Mouse (Mus musculus) midbrain, embryonic 10.5 days (tissue): Measurements from ENCODE around the gene Cpsf6. TPM values are rescaled to one million over a fixed set of nuclear protein-coding genes. Genes with fewer than 3 reads are reported as not detected.

Source experiments
- DNase-seq: peaks from one replicate; pipeline ENCODE4 v3.0.0-alpha.2; 2017; ENCODE audit warnings: low spot score
- H3K27ac ChIP-seq: fragments of 300-500 bp; sonication (generic); replicated peaks from 2 replicates; pipeline ENCODE4 v1.5.1; 2016; ENCODE audit warnings: mild to moderate bottlenecking
- H3K27me3 ChIP-seq: fragments of 300-500 bp; sonication (generic); 2 replicates; pipeline ENCODE4 v1.6.1; 2016; ENCODE audit warnings: low read depth, mild to moderate bottlenecking; ENCODE audit not compliant: poor library complexity, severe bottlenecking
- H3K36me3 ChIP-seq: fragments of 300-500 bp; sonication (generic); 2 replicates; pipeline ENCODE4 v1.6.1; 2016; ENCODE audit warnings: mild to moderate bottlenecking, moderate library complexity
- H3K4me1 ChIP-seq: fragments of 300-500 bp; sonication (generic); 2 replicates; pipeline ENCODE4 v1.6.1; 2016
- H3K4me3 ChIP-seq: fragments of 300-500 bp; sonication (generic); 2 replicates; pipeline ENCODE4 v1.5.1; 2016; ENCODE audit warnings: mild to moderate bottlenecking, moderate library complexity
- H3K9me3 ChIP-seq: fragments of 300-500 bp; sonication (generic); replicated peaks from 2 replicates; pipeline ENCODE4 v1.6.1; 2016; ENCODE audit warnings: mild to moderate bottlenecking
- WGBS: fragments of 180-500 bp; shearing (Covaris S2); methylation state at CpG from one replicate; pipeline ENCODE4 v1.1.7; 2016; 5-methylcytosine and 5-hydroxymethylcytosine counted together
- polyA plus RNA-seq: library from polyadenylated mRNA; unstranded; fragments of >200 nt; fragmentation: Nextera tagmentation; extraction: Ambion mirVana; gene quantifications from 2 replicates; pipeline ENCODE4 v1.2.1, GENCODE M21; 2016

The Cpsf6 gene
- polyA plus RNA-seq, 1 experiment from 2014 or later: 222 TPM

DNA sequence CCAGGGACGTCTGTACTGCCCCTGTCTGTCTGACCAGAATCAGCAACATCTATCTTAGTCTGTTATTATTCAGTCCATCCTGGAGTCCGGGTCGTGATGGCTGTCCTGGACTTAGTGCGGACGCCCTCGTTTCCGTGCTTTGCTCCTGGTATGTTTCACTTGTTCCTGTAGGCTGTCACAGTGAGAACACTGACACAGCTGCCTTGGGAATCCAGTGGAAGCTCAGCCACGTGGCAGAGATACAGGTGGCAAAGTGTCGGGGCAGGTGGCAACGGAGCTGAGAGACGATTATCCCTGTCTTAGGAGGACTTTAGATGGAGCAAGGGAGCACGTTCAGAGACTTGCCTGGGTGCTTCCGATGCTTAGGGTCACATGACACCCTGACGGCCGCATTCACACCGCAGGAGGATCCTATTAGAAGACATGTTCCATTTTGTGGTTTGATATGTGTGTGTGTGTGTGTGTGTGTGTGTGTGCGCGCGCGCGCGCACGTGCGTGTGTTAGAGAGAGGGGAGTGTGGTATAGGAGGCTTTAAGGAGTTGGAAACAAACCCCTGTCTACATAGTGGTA, 38.9 kb upstream of the Cpsf6 start:
- H3K27me3 ChIP-seq: peaks cover 42% of the 10 kb centered on the region
- H3K36me3 ChIP-seq: no peaks in the 10 kb centered on the region
- no peak for DNase-seq
- no peak overlapping the region for H3K27ac ChIP-seq
- H3K4me3 ChIP-seq: peak overlapping the region; percentile 38
- no peaks in the 10 kb centered on the region for H3K9me3 ChIP-seq
- H3K4me1 ChIP-seq: peaks cover 20% of the 10 kb centered on the region
- WGBS: 54% methylated on average over 24 of the region's 24 CpGs

DNA sequence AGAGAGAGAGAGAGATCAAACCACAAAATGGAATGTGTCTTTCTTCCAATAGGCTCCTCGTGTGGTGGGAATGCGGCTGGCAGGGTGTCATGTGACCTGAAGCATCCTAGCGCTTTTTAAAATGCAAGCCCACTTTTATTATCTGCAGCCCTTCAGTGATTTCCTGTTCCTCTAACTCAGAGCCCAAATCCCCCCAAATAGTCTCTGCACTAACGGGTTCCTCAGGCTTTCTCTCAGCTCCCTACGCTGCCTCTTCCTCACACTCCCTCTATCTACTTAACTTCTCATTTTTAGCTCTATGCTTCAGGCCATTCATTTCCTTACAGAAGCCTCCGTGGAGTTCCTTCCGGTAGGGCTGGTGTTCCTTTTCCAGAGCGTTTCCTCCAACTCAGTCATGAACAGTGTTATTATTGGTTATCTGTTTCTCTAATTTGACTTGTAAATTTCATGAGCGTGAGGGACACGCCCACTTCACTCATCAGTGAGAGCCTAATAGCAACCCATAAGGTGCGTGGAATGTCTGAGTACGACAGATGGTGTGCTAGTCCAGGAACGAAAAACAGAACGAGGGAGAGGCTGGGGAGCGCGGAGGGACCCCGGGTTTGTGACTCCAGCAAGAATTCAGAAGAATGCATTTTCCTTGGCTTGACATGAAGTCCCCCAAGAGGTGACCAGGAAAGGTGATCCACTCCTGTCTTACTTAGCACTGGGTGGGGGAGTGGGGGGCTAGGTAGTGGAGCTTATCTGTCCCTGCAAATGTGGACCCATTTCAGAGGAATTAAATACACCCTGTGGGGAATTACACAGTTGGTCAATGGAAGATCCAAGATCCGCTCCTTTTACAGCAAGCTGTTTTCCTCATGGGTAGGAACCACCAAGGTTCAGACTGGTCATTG, 38.2 kb upstream of the Cpsf6 start:
- peak overlapping the region; percentile 38 for H3K4me3 ChIP-seq
- H3K9me3 ChIP-seq: no peaks in the 10 kb centered on the region
- H3K27ac ChIP-seq: no peak overlapping the region; the same call in 1 of the 2 replicates

DNA sequence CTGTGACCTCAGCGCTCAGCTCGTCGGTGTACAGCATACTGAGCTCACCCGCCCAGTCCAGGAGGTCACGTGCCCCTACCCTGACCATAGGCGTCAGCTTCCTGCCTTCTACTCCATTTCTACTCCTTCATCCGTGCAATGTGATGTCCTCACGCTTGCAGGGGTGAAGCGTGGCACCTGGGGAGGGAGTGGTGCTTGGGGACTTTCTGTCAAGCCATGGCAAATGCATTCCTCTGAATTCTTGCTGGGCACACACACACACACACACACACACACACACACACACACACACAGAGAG, 37.6 kb upstream of the Cpsf6 start:
- no peaks in the 10 kb centered on the region for H3K9me3 ChIP-seq

More for the DNA sequence above, 38.2 kb upstream of the Cpsf6 start:
- H3K4me1 ChIP-seq: peaks cover 20% of the 10 kb centered on the region
- H3K27me3 ChIP-seq: peaks cover 37% of the 10 kb centered on the region
- no peaks in the 10 kb centered on the region for H3K36me3 ChIP-seq
- no peak for DNase-seq
- 41% methylated on average over 18 of the region's 18 CpGs for WGBS

DNA sequence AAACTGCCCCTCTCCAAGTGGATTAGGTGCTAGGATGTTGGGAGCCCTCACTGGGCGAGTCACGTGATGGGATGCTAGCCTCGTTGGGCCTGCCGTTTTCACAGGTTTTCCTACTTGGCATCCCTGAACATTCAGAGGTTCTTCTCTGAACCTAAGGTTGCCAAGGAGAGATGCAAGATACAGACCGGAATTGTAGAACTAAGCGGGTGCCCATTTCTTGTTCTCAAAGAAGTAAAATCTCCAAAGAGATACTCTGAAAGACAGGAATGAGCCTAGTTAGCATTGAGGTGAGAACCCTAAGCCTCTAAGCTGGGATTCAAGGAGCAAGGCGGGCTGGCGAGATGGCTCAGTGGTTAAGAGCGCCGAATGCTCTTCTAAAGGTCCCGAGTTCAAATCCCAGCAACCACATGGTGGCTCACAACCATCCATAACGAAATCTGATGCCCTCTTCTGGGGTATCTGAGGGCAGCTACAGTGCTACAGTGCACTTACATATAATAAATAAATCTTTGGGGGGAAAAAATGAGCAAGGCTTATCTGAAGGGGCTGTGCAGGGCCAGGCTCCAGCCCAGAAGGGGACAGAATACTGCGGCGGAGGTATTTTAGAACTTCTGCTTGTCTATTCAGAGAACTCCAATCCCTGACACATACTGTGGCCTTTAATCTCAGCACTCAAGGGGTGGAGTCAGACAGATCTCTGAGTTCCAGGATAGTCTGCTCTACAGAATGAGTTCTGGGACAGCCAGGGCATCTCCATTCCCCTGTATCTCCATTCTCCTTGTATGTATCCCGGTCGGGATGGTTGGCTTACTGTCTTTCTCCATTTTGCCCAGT, 37.0 kb upstream of the Cpsf6 start:
- no peak for DNase-seq
- H3K36me3 ChIP-seq: no peaks in the 10 kb centered on the region
- WGBS: 86% methylated on average over 16 of the region's 16 CpGs
- H3K4me3 ChIP-seq: peak overlapping the region; percentile 38
- no peak overlapping the region; the same call in 1 of the 2 replicates for H3K27ac ChIP-seq
- H3K27me3 ChIP-seq: peaks cover 40% of the 10 kb centered on the region
- no peaks in the 10 kb centered on the region for H3K9me3 ChIP-seq
- peaks cover 26% of the 10 kb centered on the region for H3K4me1 ChIP-seq

More for the DNA sequence above, 37.6 kb upstream of the Cpsf6 start:
- Histone ChIP-seq H3K27me3 (peaks cover 38% of the 10 kb centered on the region), H3K4me3 (peak overlapping the region; percentile 38), H3K36me3 (no peaks in the 10 kb centered on the region), H3K27ac (no peak overlapping the region; the same call in 1 of the 2 replicates), H3K4me1 (peaks cover 20% of the 10 kb centered on the region)
- no peak for DNase-seq
- whole genome bisulfite sequencing: 63% methylated on average over 9 of the region's 9 CpGs

DNA sequence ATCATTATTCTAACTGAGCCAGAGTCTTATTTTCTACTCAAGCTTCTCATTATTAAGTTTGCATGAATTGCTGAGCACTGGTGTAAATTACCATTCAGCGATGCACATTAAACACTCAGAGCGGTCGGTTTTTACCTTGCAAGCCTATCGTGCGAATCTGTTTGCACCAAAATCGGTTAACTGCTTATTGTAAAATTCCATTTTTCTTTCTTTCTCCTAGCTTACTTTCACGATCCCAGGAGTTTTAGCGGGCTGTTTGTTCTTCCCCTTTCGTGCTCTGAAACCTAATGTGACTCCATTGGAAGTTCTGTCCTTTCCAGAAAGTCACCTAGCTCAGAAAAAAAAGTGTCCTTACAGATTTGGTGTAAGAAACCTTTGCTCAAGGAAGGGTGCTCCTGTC, 36.3 kb upstream of the Cpsf6 start:
- Histone ChIP-seq H3K27me3 (peaks cover 34% of the 10 kb centered on the region), H3K4me1 (peaks cover 33% of the 10 kb centered on the region), H3K27ac (no peak overlapping the region), H3K36me3 (no peaks in the 10 kb centered on the region), H3K4me3 (no peak overlapping the region), H3K9me3 (no peaks in the 10 kb centered on the region)
- WGBS: 92% methylated on average over 9 of the region's 9 CpGs
- no peak for DNase-seq

DNA sequence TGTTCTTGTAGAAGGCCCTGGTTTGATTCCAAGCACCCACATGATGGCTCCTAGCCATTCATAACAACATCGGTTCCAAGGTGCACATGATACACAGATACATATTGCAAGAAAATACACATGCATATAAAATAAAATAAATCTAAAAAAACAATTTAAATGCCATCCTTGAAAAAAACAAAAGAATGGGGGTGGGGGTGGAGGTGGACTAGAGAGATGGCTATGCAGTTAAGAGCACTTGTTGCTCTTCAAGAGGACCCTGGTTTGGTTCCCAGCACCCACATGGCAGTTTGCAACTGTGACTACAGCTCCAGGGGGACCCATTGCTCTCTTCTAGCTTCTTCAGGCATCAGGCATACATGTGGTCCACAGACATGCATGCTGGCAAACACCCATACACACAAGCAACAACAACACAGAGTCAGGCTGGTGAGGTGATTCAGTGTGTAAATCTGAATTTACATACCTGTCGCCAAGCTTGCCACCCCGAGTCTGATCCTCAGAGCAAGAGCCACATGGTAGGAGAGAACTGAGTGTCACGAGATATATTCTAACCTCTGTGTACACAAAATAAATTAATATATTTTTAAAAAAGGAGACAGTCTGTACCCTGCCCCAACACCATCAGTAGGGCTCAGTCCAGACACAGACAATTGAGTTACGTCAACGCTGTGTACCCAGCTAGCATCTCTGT, 35.7 kb upstream of the Cpsf6 start:
- no peak for DNase-seq
- Histone ChIP-seq H3K9me3 (no peaks in the 10 kb centered on the region), H3K36me3 (no peaks in the 10 kb centered on the region), H3K27ac (no peak overlapping the region), H3K27me3 (peaks cover 32% of the 10 kb centered on the region), H3K4me1 (peaks cover 39% of the 10 kb centered on the region), H3K4me3 (no peak overlapping the region)
- WGBS: 95% methylated on average over 6 of the region's 6 CpGs

DNA sequence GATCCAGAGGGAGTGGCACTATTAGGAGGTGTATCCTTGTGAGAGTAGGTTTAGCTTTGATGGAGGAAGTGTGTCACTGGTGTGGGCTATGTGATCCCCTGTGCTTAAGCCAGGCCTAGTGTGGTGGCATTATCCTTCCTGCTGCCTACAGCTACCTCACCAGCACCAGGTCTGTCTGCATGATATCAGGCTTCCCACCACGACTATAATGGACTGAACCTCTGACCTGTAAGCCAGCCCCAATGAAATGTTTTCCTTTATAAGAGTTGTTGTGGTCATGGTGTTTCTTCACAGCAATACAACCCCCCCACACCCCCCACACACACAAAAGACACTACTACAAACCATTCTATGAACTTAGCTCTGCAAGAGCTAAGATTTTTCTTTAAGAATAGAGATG, 34.9 kb upstream of the Cpsf6 start:
- no peaks in the 10 kb centered on the region for H3K9me3 ChIP-seq
- H3K27ac ChIP-seq: no peak overlapping the region
- peaks cover 45% of the 10 kb centered on the region for H3K4me1 ChIP-seq
- peaks cover 29% of the 10 kb centered on the region for H3K27me3 ChIP-seq
- no peak overlapping the region for H3K4me3 ChIP-seq
- no peak for DNase-seq
- H3K36me3 ChIP-seq: no peaks in the 10 kb centered on the region
- 84% methylated on average over 1 of the region's 1 CpGs for WGBS

DNA sequence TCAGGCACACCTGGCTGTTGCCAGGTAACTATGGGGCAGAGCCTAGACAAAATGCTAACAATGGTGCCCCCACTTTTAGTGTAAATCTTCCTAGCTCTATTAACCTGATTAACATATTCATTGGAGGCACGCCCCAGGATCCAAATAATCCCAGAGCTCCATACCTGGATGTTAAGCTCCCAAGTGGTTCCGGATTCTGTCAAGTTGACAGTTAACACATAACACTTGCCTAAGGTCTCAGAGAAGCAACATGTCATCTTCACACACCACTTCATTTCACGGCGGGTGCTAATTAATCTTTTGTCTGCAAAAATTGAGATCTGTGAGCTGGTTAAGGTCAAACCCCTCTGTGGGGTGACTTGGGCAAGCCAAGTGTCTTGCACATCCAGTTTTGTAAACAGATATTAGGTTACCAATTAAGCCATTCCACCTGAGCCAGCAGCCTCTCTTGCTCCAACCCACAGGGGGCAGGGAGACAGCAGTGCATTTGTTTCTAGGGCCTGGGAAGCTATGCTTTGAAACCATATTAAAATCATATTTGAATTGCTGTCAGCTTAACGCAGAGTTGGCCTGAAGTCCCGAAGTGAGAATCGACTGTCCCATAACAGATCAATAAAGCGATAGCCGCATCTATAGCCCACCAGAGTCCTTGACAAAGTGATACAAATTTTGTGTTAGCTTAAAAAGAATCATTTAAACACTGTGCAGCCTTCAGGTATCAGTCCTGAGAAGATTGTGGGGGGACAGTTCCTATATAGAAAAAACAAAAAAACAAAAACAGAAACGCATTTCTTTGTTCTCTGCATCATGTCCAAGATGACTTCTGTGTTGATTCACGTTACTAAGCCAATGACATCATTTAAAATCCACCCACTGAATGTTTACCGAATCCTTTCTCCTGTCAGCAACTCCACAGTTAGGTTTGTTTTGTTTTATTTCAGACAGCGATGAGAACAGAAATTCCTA, 34.0 kb upstream of the Cpsf6 start:
- DNase-seq: no peak
- no peak overlapping the region for H3K27ac ChIP-seq
- peaks cover 44% of the 10 kb centered on the region for H3K4me1 ChIP-seq
- H3K4me3 ChIP-seq: no peak overlapping the region
- H3K36me3 ChIP-seq: no peaks in the 10 kb centered on the region
- peaks cover 26% of the 10 kb centered on the region for H3K27me3 ChIP-seq
- 77% methylated on average over 13 of the region's 13 CpGs for WGBS
- H3K9me3 ChIP-seq: no peaks in the 10 kb centered on the region

DNA sequence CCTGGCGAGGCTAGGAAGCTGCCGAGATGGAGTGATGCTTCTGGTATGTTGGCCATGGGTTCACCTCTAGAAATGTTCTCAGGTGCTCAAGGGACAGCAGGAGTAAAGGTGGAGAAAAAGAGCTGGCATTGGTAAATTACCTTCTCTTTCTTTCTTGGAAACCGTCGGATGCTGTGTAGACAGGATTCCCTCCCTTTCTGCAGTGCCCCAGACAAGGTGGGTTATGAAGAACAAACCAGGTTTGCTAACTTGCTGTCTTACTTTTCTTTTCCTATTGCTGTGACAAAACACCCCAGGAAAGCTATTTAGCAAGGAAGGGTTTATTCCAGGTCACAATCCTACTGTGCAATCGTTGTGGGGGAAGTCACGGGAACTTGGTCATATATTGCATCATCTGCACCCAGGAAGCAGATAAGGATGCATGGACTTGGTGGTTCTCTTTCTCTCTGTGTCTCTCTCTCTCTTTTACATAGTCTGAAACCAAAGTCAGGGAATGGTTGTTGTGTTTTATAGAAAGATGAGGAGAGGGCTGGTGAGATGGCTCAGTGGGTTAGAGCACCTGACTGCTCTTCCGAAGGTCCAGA, 32.8 kb upstream of the Cpsf6 start:
- Histone ChIP-seq H3K4me3 (no peak overlapping the region), H3K27me3 (peaks cover 18% of the 10 kb centered on the region), H3K9me3 (no peaks in the 10 kb centered on the region), H3K36me3 (no peaks in the 10 kb centered on the region), H3K4me1 (peaks cover 32% of the 10 kb centered on the region), H3K27ac (0 out of 2 replicates have a peak overlapping the region, but pooled peaks have one; percentile 33)
- WGBS: 92% methylated on average over 7 of the region's 7 CpGs
- no peak for DNase-seq

DNA sequence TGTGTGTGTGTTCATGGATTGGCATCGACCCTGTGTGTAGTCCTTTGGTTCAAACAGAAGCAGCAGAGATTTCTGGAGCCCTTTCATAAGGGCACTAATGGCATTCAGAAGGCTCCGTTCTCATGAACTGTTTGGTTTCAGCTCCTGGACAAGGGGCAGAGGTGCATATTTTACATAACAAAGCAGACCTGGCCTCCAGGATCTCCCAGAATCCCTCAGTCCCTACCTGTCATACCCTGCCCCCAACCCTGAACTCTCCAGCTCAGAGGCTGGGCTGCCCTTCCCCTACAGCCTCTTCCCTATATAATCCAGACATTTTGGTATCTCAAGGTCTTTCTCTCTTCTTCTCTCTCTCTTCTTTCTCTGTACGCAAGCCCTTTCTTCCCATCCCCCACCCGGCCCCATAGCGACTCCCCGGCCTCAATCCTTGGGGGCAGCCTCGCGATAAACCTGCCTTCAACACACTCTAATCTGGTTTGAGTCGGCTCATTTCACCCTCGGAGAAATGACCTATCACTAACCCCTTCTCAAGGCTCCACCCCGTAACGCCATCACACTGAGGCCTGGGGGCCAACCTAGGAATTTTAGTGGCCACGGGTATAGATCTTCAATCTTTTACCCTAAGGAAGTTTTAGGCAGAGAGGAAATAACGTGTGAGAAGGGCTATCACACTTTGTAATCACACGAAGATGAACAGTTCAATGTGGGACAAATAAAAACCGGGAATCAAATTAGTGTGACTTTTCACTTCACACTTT, 32.1 kb upstream of the Cpsf6 start:
- no peak overlapping the region for H3K4me3 ChIP-seq
- peak; percentile 25 for DNase-seq
- 45% methylated on average over 16 of the region's 16 CpGs for WGBS
- H3K4me1 ChIP-seq: peaks cover 26% of the 10 kb centered on the region
- H3K36me3 ChIP-seq: no peaks in the 10 kb centered on the region
- H3K27ac ChIP-seq: peak overlapping the region; percentile 33; the same call in 1 of the 2 replicates
- H3K27me3 ChIP-seq: peaks cover 11% of the 10 kb centered on the region
- H3K9me3 ChIP-seq: no peaks in the 10 kb centered on the region

DNA sequence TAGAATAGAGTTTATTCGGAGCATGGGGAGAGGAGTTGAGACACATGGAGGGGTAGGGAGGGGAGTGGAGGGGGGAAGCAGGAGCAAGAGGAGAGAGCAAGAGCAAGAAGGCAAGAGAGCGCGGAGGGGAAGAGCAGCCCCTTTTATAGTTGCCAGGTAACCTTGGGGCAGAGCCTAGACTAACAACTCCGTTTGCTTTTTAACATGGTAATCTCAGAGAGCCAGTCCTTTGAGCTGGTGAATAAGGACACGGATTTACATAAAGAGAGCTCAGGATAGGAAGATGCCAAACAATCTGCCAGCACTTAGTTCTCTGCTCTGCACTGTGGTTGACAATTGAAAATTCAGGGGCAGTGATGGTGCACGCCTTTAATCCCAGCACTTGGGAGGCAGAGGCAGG, 31.3 kb upstream of the Cpsf6 start:
- Histone ChIP-seq H3K27ac (peak overlapping the region; percentile 23; the same call in 1 of the 2 replicates), H3K4me3 (no peak overlapping the region), H3K36me3 (no peaks in the 10 kb centered on the region), H3K27me3 (peaks cover 3% of the 10 kb centered on the region; the same call in 1 of the 2 replicates), H3K9me3 (no peaks in the 10 kb centered on the region), H3K4me1 (peaks cover 29% of the 10 kb centered on the region)
- 44% methylated on average over 6 of the region's 6 CpGs for WGBS
- no peak for DNase-seq
